Mouse (Mus musculus) right cerebral cortex, postnatal 36 days (tissue): ENCODE measurements around the gene Dthd1.

ENCODE experiments used
- DNase-seq, 2 experiments: peaks; one replicate each; pipeline ENCODE4 v3.0.0; 2022; ENCODE audit warnings: low spot score in 2 of 2, mixed read lengths in 1 of 2

Gene Dthd1

GRCm38 (mm10) chr5:62858282-62858681 lies 44.7 kb downstream of the Dthd1 start:
- DNase-seq: no peak

GRCm38 (mm10) chr5:62864348-62864747 lies 50.7 kb downstream of the Dthd1 start:
- no peak for DNase-seq

GRCm38 (mm10) chr5:62867003-62867402 lies 53.4 kb downstream of the Dthd1 start:
- no peak for DNase-seq

- no peak for DNase-seq
Observed at GRCm38 (mm10) chr5:62879530-62879929, 65.9 kb downstream of the Dthd1 start.

GRCm38 (mm10) chr5:62895326-62895725 lies 81.7 kb downstream of the Dthd1 start:
- no peak for DNase-seq

- no peak for DNase-seq
Observed at GRCm38 (mm10) chr5:62906954-62907353, 93.3 kb downstream of the Dthd1 start.

- DNase-seq: no peak
Observed at GRCm38 (mm10) chr5:62909074-62909473, 95.5 kb downstream of the Dthd1 start.

GRCm38 (mm10) chr5:62924616-62925015 lies 111.0 kb downstream of the Dthd1 start:
- no peak for DNase-seq
